Mouse (Mus musculus) spleen, embryonic (tissue): Measurements from ENCODE around the gene Otop3.

ENCODE experiments used
- CTCF ChIA-PET: fragments of 350-600 bp; sonication (Branson Sonifier 250); formaldehyde crosslinking; loops from one replicate; lab custom pipeline; 2022; lab: Charles Lee

Otop3 gene

GRCm38 (mm10) chr11:115334531-115334930, at the start of gene Otop3:
Gene Otop3, plus strand, starts transcription at chr11:115334731.
- CTCF ChIA-PET: interaction anchor here (0.5 kb wide), 1 partner anchor 14 kb away, joined by 3 read pairs; no protein-coding TSS in a partner anchor

GRCm38 (mm10) chr11:115285282-115285681, 49.2 kb upstream of the Otop3 start:
- CTCF ChIA-PET: interaction anchor here (0.6 kb wide), 1 partner anchor 16 kb away, joined by 4 read pairs; no protein-coding TSS in a partner anchor

- CTCF ChIA-PET: interaction anchor here (0.6 kb wide), 1 partner anchor 67 kb away, joined by 4 read pairs; no protein-coding TSS in a partner anchor
These were observed 48.1 kb upstream of the Otop3 start for GRCm38 (mm10) chr11:115286201-115286993.

GRCm38 (mm10) chr11:115287386-115287785, 47.1 kb upstream of the Otop3 start:
- CTCF ChIA-PET: no interaction called here

- CTCF ChIA-PET: no interaction called here
These were observed 46.2 kb upstream of the Otop3 start for GRCm38 (mm10) chr11:115288305-115288704.

GRCm38 (mm10) chr11:115289885-115290284, 44.6 kb upstream of the Otop3 start:
- CTCF ChIA-PET: no interaction called here

GRCm38 (mm10) chr11:115290314-115290713, 44.2 kb upstream of the Otop3 start:
- CTCF ChIA-PET: no interaction called here

- CTCF ChIA-PET: no interaction called here
These were observed 43.6 kb upstream of the Otop3 start for GRCm38 (mm10) chr11:115290919-115291318.

- CTCF ChIA-PET: no interaction called here
These were observed 43.0 kb upstream of the Otop3 start for GRCm38 (mm10) chr11:115291503-115291902.

- CTCF ChIA-PET: no interaction called here
These were observed 41.7 kb upstream of the Otop3 start for GRCm38 (mm10) chr11:115292631-115293375.

GRCm38 (mm10) chr11:115295939-115296338, 38.6 kb upstream of the Otop3 start:
- CTCF ChIA-PET: no interaction called here

- CTCF ChIA-PET: no interaction called here
These were observed 37.9 kb upstream of the Otop3 start for GRCm38 (mm10) chr11:115296471-115297210.

- CTCF ChIA-PET: interaction anchor here (0.7 kb wide), 1 partner anchor 40 kb away, joined by 9 read pairs; no protein-coding TSS in a partner anchor
These were observed 37.2 kb upstream of the Otop3 start, which contains the start of gene Fads6 for GRCm38 (mm10) chr11:115297214-115297826. Gene Fads6, minus strand, starts transcription at chr11:115297663.

GRCm38 (mm10) chr11:115298160-115298559, 36.4 kb upstream of the Otop3 start:
- CTCF ChIA-PET: interaction anchor here (0.7 kb wide), 1 partner anchor 40 kb away, joined by 9 read pairs; no protein-coding TSS in a partner anchor

GRCm38 (mm10) chr11:115300745-115301144, 33.8 kb upstream of the Otop3 start:
- CTCF ChIA-PET: no interaction called here

- CTCF ChIA-PET: no interaction called here
These were observed 33.2 kb upstream of the Otop3 start for GRCm38 (mm10) chr11:115301351-115301750.

GRCm38 (mm10) chr11:115303167-115303566, 31.4 kb upstream of the Otop3 start:
- CTCF ChIA-PET: no interaction called here

GRCm38 (mm10) chr11:115306863-115307262, 27.7 kb upstream of the Otop3 start, which contains the start of gene Otop2:
Gene Otop2, plus strand, starts transcription at chr11:115307163.
- CTCF ChIA-PET: no interaction called here

GRCm38 (mm10) chr11:115308781-115309180, 25.8 kb upstream of the Otop3 start:
- CTCF ChIA-PET: no interaction called here

GRCm38 (mm10) chr11:115314249-115314648, 20.3 kb upstream of the Otop3 start:
- CTCF ChIA-PET: no interaction called here

GRCm38 (mm10) chr11:115317204-115317603, 17.3 kb upstream of the Otop3 start:
- CTCF ChIA-PET: no interaction called here
